Mouse (Mus musculus) spleen, postnatal 4 days (tissue): ENCODE results near the gene Itgax.

Experiments
- DNase-seq, 2 experiments: peaks; one replicate each; pipeline ENCODE4 v3.0.0; 2022; ENCODE audit warnings: low spot score in 2 of 2

The Itgax gene

DNA sequence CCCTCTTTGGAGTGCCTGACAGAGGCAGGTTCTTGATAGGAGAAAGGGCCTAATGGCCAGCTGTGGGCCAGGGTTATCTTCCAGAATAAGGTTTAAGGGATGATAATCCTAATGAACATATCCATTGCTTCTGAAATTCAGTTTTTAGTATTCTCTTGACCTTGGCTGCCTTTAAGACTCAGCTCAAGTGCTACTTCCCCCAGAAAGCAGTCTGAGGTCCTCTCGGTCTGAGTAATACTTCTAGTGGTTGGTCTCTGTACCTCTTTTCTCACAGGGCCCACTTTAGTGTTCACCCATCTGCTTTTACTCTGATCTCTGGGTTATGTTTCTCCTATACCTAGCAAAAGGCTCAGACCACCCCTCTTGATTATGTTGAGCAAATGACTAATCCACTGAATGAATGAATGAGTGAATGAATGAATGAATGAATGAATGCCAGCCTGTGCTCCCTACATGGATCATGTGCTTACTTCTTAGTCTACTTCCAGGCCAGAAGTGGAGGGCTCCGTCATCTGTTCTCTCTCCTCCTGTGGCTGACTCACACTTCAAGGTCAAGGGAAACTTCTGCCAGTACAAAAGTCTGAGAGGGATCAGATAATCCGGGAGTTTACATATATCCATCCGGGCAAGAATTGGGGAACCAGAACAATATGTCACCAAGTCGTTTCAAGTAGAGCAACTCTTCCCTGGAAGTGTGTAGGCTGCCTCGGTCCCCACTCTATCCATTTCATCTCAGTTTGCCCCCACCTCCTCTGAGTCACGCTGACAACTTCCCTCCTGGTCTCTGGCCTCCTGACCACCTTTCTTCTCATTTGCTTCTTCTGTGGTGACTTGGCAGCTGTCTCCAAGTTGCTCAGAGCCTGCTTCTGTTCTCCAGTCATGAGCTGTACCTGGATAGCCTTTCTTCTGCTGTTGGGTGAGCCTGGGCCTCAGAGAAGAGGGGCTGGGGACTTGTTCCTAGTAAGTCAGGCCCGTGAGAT lies at the start of gene Itgax:
TSS of gene Itgax (plus strand) at position 807 of the 980 bp plus-strand sequence.
- DNase-seq = no peak

DNA sequence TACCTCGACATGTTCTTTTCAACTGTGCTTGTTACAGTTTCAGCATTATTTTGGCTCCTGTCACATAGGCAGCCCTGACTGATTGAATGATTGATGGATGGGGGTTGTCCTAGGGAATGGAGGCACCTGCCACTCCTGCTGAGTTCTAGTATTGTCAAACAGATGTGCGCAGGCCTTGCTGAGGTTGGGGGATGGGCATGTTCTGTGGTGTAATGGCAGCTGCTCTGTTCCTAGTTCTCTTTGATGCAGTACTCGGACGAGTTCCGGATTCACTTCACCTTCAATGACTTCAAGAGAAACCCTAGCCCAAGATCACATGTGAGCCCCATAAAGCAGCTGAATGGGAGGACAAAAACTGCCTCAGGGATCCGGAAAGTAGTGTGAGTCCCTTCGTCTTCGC lies 49.3 kb upstream of the Itgax start:
- peak in 1 of 2 experiments; percentile 54 for DNase-seq

GRCm38 (mm10) chr7:128089141-128089540 lies 40.2 kb upstream of the Itgax start:
- peak in 1 of 2 experiments; percentile 54 for DNase-seq

GRCm38 (mm10) chr7:128098135-128098534 lies 31.2 kb upstream of the Itgax start:
- DNase-seq = no peak

- peak in 1 of 2 experiments; percentile 54 for DNase-seq
Observed at GRCm38 (mm10) chr7:128100742-128101357, 28.5 kb upstream of the Itgax start.

DNA sequence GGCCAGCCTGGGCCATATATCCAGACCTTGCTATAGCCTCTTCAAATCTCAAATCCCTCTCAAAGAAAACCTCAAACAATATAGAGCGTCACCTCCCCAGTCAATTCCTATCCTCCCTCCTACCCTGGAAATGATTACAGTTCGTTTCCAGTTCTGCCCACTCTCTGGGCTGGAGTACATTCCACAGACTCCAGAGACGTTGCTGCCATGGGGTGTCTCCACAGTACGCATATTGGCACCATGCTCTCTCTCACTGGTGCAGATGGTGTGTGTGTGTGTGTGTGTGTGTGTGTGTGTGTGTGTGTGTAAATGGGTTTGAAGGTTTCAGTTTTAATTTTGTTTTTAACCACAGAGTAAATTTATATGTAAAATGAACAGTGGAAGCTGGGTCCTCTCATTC lies 24.1 kb upstream of the Itgax start:
- DNase-seq = peak in 1 of 2 experiments; percentile 53

- peak in 1 of 2 experiments; percentile 53 for DNase-seq
Observed at GRCm38 (mm10) chr7:128107462-128107861, 21.9 kb upstream of the Itgax start.

DNA sequence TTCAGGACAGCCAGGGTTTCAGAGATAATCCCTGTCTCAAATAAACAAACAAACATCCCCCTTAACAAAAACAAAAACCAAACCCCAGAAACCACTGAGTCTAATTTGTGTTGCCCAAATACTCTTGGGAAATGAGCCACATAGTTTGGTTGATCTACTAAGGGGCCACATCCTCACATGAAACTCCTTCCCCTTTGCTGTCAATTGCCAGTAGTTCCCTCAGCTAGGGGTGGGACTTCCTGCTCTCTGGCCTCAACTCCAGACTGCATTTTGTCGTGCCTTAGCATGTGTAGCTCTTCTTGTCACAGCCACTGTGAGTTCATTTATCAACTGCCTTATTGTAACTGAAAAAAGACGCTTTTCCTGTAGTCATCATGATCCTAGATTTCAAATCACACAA lies 19.0 kb upstream of the Itgax start:
- DNase-seq = no peak

- DNase-seq = peak; percentile 8 to 51
Observed at GRCm38 (mm10) chr7:128112131-128112530, 17.2 kb upstream of the Itgax start.

GRCm38 (mm10) chr7:128114371-128115105 lies 14.8 kb upstream of the Itgax start:
- peak; percentile 7 to 55 for DNase-seq

GRCm38 (mm10) chr7:128115211-128115958 lies 14.0 kb upstream of the Itgax start:
- DNase-seq = peak; percentile 13 to 61

GRCm38 (mm10) chr7:128116396-128116795 lies 13.0 kb upstream of the Itgax start:
- peak; percentile 9 to 55 for DNase-seq

- DNase-seq = peak in 1 of 2 experiments; percentile 47
Observed at GRCm38 (mm10) chr7:128119726-128120490, 9.4 kb upstream of the Itgax start.

GRCm38 (mm10) chr7:128132148-128132547 lies 2.8 kb downstream of the Itgax start:
- no peak for DNase-seq

- DNase-seq = no peak
Observed at GRCm38 (mm10) chr7:128133596-128133995, 4.2 kb downstream of the Itgax start.

DNA sequence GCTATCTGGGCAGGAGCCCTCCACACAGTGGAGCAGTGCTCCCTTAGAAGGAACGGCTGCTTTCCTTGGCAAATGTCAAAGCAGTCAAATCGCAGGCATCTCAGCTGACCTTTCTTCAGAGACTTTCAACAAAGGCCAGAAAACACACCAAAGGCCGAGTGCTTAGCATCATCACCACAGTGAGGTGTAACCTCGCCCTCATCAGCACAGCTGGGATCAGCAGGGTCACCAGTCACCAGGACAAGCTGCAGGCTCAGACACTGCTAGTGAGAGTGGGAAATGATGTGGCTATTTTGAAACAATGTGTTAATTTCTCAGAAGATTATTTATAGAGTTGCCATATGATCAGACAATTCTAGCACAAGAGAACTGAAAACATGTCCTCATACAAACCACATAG lies 7.6 kb downstream of the Itgax start:
- no peak for DNase-seq

GRCm38 (mm10) chr7:128139611-128140010 lies 10.3 kb downstream of the Itgax start:
- no peak for DNase-seq

GRCm38 (mm10) chr7:128150970-128151369 lies 21.6 kb downstream of the Itgax start:
- no peak for DNase-seq

GRCm38 (mm10) chr7:128154076-128154475 lies 24.7 kb downstream of the Itgax start, which contains the start of gene Itgad:
Gene Itgad, plus strand, starts transcription at chr7:128154376.
- DNase-seq = no peak

GRCm38 (mm10) chr7:128154924-128155323 lies 25.6 kb downstream of the Itgax start:
- DNase-seq = no peak
